Mouse (Mus musculus) brain, embryonic 14.5 days (tissue): ENCODE results near the gene Scgb2b3. TPM values are rescaled to one million over a fixed set of nuclear protein-coding genes. Genes with fewer than 3 reads are reported as not detected.

Experiments used
- DNase-seq: peaks from one replicate; pipeline ENCODE4 v3.0.0-alpha.2; 2011; ENCODE audit warnings: low read depth
- CTCF ChIP-seq: fragments of 200-500 bp; IDR thresholded peaks from 2 replicates; pipeline ENCODE4 v1.5.1; 2012; ENCODE audit warnings: inconsistent platforms, mild to moderate bottlenecking, moderate library complexity, borderline replicate concordance; ENCODE audit not compliant: insufficient read depth, insufficient read length; ENCODE audit errors: extremely low read depth
- POLR2A ChIP-seq: fragments of 200-500 bp; IDR thresholded peaks from 2 replicates; pipeline ENCODE4 v1.6.1; 2012; ENCODE audit warnings: mild to moderate bottlenecking, inconsistent platforms, borderline replicate concordance; ENCODE audit not compliant: poor library complexity, insufficient read depth, insufficient read length, severe bottlenecking; ENCODE audit errors: extremely low read depth
- polyA plus RNA-seq: library from polyadenylated mRNA; depleted of rRNA; stranded (reverse); fragments of >200 nt; gene quantifications from 2 replicates; pipeline ENCODE4 v1.2.3, GENCODE M21; 2012; rRNA removed

Gene Scgb2b3
- polyA plus RNA-seq, result not detected in 2 replicates

DNA sequence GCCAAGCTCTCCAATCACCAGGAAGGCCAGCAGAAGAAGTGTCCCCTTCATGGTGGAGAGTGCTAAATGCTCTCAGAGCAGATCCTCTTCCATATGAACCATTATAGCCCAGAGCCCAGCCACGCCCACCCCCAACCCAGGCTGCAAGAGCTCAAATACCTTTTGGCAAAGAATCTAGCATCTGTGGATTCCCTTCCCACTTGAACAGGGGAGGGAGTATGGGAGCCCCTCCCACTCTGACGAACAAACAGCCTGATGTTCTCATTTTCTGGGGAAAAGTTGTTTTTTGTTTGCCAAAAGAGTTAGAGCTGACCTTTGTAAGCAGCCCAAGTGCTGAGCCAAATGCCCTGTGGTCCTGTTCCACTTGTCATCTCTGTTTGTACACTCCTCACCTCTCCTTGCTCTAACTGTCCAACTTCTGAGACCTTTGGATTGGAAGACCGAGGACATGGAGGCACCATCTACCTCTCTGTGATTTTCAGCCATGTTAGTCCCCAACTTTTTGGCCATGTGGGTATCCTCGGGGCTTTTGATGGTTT, at the start of gene Scgb2b3:
Gene Scgb2b3 (minus strand): TSS at position 51 of the 539 bp plus-strand sequence.
- TF ChIP-seq POLR2A (no peak), CTCF (no peak)

DNA sequence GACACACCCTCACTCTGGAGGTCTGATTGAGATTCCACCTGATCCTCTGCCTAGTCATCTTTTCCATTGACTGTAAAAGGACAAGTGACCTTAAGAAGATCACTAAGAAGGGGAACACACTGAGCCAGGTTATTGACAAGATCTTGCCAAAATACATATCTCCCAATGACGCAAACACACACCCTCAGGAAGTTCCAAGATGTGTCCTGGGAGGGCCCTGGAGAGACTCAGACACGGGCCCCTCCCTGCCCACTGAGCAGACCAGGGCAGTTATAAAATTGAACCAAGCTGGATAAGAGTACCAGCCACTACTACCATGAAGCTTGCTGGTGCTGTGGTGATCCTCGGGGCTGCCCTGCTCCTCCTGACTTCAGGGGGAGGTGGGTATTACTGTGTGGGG, 13.4 kb upstream of the Scgb2b3 start, which contains the start of gene Scgb1b3:
Gene Scgb1b3 (plus strand): TSS at position 301 of the 400 bp plus-strand sequence.
- no peak for DNase-seq

More for the DNA sequence above, at the start of gene Scgb2b3:
- no peak for DNase-seq

More for the DNA sequence above, 13.4 kb upstream of the Scgb2b3 start, which contains the start of gene Scgb1b3:
- TF ChIP-seq CTCF (no peak), POLR2A (no peak)

Other genes starting within 250 kb of the Scgb2b3 start
- 0.62 and 1.00 TPM in 2 replicates for gene Hpn, start 246.8 kb downstream of the Scgb2b3 start, polyA plus RNA-seq
- 11.2 and 12.9 TPM in 2 replicates for gene Scn1b, start 235.1 kb downstream of the Scgb2b3 start, polyA plus RNA-seq
- 404 and 573 TPM in 2 replicates for gene Gramd1a, start 206.2 kb downstream of the Scgb2b3 start, polyA plus RNA-seq
- not detected in 2 replicates for gene Scgb2b2, start 71.6 kb downstream of the Scgb2b3 start, polyA plus RNA-seq
- gene Scgb1b2, start 70.3 kb downstream of the Scgb2b3 start, polyA plus RNA-seq, result not detected in 2 replicates
- not detected in 2 replicates for gene Scgb1b3, start 13.5 kb upstream of the Scgb2b3 start, polyA plus RNA-seq